Mouse (Mus musculus) midbrain, embryonic 16.5 days (tissue): Measurements from ENCODE around the gene Fads6. TPM values are rescaled to one million over a fixed set of nuclear protein-coding genes. Genes with fewer than 3 reads are reported as not detected.
A peak's percentile ranks its signal among the peaks of the same experiment; 100 is the strongest.

Experiments used
- ATAC-seq: fragments of 200-750 bp; cut with Nextera tagmentation; 2 replicates; pipeline ENCODE4 v1.8.0; 2017; ENCODE audit warnings: moderate TSS enrichment
- H3K27ac ChIP-seq: fragments of 300-500 bp; sonication (generic); 2 replicates; pipeline ENCODE4 v1.5.1; 2014; ENCODE audit warnings: mild to moderate bottlenecking, low read length, mixed read lengths
- H3K27me3 ChIP-seq: fragments of 300-500 bp; sonication (generic); 2 replicates; pipeline ENCODE4 v1.6.1; 2014; ENCODE audit warnings: low read depth, low read length, mixed read lengths; ENCODE audit not compliant: control insufficient read depth, insufficient read depth
- H3K36me3 ChIP-seq: fragments of 300-500 bp; sonication (generic); 2 replicates; pipeline ENCODE4 v1.6.1; 2014; ENCODE audit warnings: mild to moderate bottlenecking, low read length, moderate library complexity, mixed read lengths; ENCODE audit not compliant: control insufficient read depth, insufficient read depth
- H3K4me1 ChIP-seq: fragments of 300-500 bp; sonication (generic); 2 replicates; pipeline ENCODE4 v1.6.1; 2014; ENCODE audit warnings: mild to moderate bottlenecking, low read length, mixed read lengths; ENCODE audit not compliant: control insufficient read depth, insufficient read depth
- H3K4me2 ChIP-seq: fragments of 300-500 bp; sonication (generic); 2 replicates; pipeline ENCODE4 v1.6.1; 2014; ENCODE audit warnings: mild to moderate bottlenecking, low read length, mixed read lengths
- H3K4me3 ChIP-seq: fragments of 300-500 bp; sonication (generic); 2 replicates; pipeline ENCODE4 v1.5.1; 2014; ENCODE audit warnings: low read depth, mild to moderate bottlenecking, low read length, moderate library complexity, mixed read lengths
- H3K9ac ChIP-seq: fragments of 300-500 bp; sonication (generic); 2 replicates; pipeline ENCODE4 v1.6.1; 2014; ENCODE audit warnings: low read depth, low read length, mixed read lengths
- H3K9me3 ChIP-seq: fragments of 300-500 bp; sonication (generic); replicated peaks from 2 replicates; pipeline ENCODE4 v1.6.1; 2014; ENCODE audit warnings: mild to moderate bottlenecking, low read length, mixed read lengths; ENCODE audit not compliant: control insufficient read depth, poor library complexity, severe bottlenecking
- WGBS: fragments of 180-500 bp; shearing (Covaris S2); extraction: QIAGEN DNeasy Blood & Tissue Kit; methylation state at CpG from one replicate; pipeline ENCODE4 v1.1.7; 2014; 5-methylcytosine and 5-hydroxymethylcytosine counted together
- polyA plus RNA-seq: library from polyadenylated mRNA; unstranded; fragments of >200 nt; fragmentation: Nextera tagmentation; extraction: Ambion mirVana; gene quantifications from 2 replicates; pipeline ENCODE4 v1.2.1, GENCODE M21; 2015

The Fads6 gene
- polyA plus RNA-seq, 1 experiment from 2014 or later = 1.4 TPM

DNA sequence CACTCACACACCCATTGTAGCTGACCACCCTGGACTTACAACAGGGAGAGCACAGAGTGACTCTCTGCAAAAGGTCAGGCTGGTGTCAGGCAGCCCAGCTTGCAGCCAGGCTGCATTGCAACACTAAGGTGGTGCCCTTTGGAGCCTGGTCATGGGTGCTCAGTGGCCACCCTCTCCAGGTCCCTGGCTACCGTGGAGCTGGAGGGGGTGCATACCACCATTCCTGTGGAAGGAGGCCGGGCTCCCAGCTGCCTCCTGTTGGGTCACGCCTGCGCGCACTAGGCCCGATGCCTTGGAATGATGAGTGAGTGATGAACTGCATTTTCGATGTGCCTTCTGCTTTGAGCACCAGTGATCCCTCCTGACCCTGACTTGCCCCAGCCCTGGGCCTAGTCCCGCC is 52.6 kb downstream of the Fads6 start:
- Histone ChIP-seq H3K4me1 (peaks cover 11% of the 10 kb centered on the region; the same call in 1 of the 2 replicates), H3K9ac (no peak overlapping the region), H3K9me3 (no peaks in the 10 kb centered on the region), H3K4me2 (no peak overlapping the region), H3K36me3 (0 out of 2 replicates have a peak, but pooled peaks cover 3% of the 10 kb centered on the region), H3K27me3 (peaks cover 18% of the 10 kb centered on the region), H3K27ac (no peak overlapping the region), H3K4me3 (no peak overlapping the region)
- ATAC-seq = no peak
- 82% methylated on average over 8 of the region's 8 CpGs for WGBS

DNA sequence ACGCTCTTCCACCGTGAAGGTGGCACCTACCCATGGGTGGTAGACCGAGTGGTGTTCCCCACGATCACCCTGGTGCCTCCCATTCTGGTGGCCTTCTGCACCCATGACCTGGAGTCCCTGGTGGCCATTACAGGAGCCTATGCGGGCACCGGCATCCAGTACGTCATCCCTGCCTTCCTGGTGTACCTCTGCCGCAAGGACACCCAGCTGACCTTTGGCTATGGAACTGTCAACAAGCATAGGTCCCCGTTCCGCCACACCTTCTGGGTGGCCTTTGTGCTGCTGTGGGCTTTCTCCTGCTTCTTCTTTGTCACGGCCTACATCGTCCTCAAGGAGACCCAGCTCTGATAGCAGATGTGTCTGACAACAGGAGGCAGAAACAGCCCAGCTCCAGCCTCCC is 53.7 kb downstream of the Fads6 start:
- H3K27ac ChIP-seq = no peak overlapping the region
- H3K4me2 ChIP-seq = no peak overlapping the region
- H3K27me3 ChIP-seq = peaks cover 7% of the 10 kb centered on the region
- 0 out of 2 replicates have a peak, but pooled peaks cover 3% of the 10 kb centered on the region for H3K36me3 ChIP-seq
- no peaks in the 10 kb centered on the region for H3K9me3 ChIP-seq
- H3K4me3 ChIP-seq = no peak overlapping the region
- H3K9ac ChIP-seq = no peak overlapping the region
- peaks cover 8% of the 10 kb centered on the region; the same call in 1 of the 2 replicates for H3K4me1 ChIP-seq
- ATAC-seq = no peak
- WGBS = 90% methylated on average over 12 of the region's 12 CpGs

DNA sequence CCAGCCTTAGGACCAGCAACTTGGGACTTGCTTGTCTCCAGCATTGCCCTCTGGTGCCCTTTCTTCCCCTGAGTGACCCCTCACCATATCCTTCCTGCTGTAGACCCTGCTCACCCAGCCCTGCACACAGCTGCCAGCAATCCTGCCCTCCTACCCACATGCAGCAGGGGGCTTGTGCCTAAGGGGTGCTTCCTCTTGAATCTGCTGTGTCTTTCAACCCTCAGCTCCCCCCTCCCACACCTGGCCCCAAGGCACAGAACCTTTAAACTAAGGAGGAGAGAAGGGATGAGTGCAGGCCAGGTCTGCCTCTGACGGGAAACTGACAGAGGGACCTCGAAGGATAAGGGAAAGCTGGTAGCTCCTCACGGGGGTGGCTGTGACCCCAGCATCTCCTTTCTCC is 54.7 kb downstream of the Fads6 start:
- Histone ChIP-seq H3K4me3 (no peak overlapping the region), H3K27ac (no peak overlapping the region), H3K9ac (no peak overlapping the region), H3K27me3 (peaks cover under 1% of the 10 kb centered on the region; the same call in 1 of the 2 replicates), H3K36me3 (0 out of 2 replicates have a peak, but pooled peaks cover 3% of the 10 kb centered on the region), H3K4me1 (peaks cover 7% of the 10 kb centered on the region; the same call in 1 of the 2 replicates), H3K4me2 (no peak overlapping the region), H3K9me3 (no peaks in the 10 kb centered on the region)
- no peak for ATAC-seq
- WGBS = 80% methylated on average over 3 of the region's 3 CpGs

DNA sequence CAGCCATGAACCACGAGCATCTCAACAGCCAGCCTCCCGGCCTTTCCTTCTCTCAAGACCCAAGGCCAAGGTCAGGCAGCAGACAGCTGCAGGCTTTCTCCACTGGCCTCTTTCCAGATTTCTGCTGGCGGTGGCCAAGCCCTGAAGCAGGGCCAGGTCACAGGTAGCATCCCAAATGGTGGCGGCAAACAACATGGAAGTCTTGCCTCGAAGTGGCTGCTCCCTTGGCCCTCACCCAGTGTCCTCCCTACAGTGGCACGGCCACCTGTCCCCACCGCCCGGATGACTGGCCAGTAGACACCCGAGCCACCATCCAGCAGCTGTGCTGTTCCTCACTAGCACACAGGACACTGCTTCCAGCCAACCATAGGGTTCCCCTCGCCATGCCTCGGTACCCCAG is 56.1 kb downstream of the Fads6 start:
- no peak for ATAC-seq
- no peak overlapping the region for H3K9ac ChIP-seq
- WGBS = 70% methylated on average over 11 of the region's 11 CpGs
- no peak overlapping the region for H3K27ac ChIP-seq
- H3K4me3 ChIP-seq = no peak overlapping the region
- no peak overlapping the region for H3K4me2 ChIP-seq
- H3K4me1 ChIP-seq = peaks cover 2% of the 10 kb centered on the region; the same call in 1 of the 2 replicates
- 0 out of 2 replicates have a peak, but pooled peaks cover 3% of the 10 kb centered on the region for H3K36me3 ChIP-seq
- H3K27me3 ChIP-seq = no peaks in the 10 kb centered on the region
- no peaks in the 10 kb centered on the region for H3K9me3 ChIP-seq

DNA sequence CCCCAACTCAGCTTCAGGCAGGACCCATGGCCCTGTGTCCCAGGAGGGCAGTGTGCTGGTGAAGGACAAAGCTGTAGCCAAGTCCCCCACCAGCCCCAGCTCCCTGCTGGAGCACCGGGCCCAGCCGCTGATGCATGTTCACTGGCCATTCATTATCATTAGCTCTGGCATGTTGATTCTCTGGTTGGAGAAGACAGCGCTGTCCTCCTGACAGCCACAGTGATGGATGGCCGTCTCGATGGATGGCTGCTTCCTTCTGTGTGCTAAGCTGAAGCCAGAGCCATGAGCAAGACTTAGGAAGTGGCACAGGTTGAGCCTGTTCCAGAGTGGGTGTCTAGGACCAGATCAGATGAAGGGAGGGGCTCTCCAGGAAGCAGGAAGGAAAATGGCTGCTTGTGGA is 60.9 kb downstream of the Fads6 start:
- 51% methylated on average over 5 of the region's 5 CpGs for WGBS
- Histone ChIP-seq H3K27ac (no peak overlapping the region), H3K9ac (no peak overlapping the region), H3K36me3 (no peaks in the 10 kb centered on the region), H3K9me3 (no peaks in the 10 kb centered on the region), H3K4me1 (peaks cover 22% of the 10 kb centered on the region), H3K27me3 (no peaks in the 10 kb centered on the region), H3K4me3 (no peak overlapping the region), H3K4me2 (no peak overlapping the region)
- no peak for ATAC-seq

DNA sequence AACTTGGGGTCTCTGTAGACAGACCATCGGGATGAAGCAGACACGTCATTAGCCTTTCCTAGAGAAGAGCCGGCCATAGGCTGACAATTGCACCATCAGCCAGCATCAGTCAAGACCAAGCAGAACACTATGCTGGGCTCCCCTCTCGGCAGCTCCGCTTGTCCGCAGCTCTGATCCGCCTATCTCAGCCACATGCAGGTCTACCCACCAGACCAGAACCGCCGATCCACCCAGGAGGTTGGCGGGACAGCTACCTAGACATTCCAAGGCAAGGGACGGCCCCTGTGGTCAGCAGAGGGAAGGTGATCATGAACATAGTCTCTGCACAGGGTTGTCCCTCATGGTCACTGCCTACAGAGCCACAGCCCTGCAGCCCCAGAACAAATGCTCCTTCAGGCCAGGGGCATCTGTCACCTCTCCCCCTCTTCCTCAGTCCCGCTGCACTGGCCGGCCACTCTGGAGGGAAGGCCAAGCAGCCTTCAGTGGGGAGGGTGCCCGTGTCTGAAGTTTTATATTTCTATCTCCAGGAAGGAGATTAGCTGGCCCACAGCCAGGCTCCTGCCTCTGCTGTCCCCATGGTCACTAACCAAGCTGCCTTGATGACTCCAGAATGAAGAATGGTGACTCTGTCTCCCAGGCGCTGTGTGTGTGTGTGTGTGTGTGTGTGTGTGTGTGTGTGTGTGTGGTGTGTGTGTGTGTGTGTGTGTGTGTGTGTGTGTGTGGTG is 63.0 kb downstream of the Fads6 start:
- no peaks in the 10 kb centered on the region for H3K9me3 ChIP-seq
- H3K4me1 ChIP-seq = peaks cover 27% of the 10 kb centered on the region
- no peak overlapping the region for H3K9ac ChIP-seq
- no peaks in the 10 kb centered on the region for H3K27me3 ChIP-seq
- H3K4me2 ChIP-seq = no peak overlapping the region
- no peak overlapping the region for H3K4me3 ChIP-seq
- H3K36me3 ChIP-seq = no peaks in the 10 kb centered on the region
- no peak overlapping the region; the same call in 1 of the 2 replicates for H3K27ac ChIP-seq
- no peak for ATAC-seq
- 73% methylated on average over 15 of the region's 15 CpGs for WGBS

DNA sequence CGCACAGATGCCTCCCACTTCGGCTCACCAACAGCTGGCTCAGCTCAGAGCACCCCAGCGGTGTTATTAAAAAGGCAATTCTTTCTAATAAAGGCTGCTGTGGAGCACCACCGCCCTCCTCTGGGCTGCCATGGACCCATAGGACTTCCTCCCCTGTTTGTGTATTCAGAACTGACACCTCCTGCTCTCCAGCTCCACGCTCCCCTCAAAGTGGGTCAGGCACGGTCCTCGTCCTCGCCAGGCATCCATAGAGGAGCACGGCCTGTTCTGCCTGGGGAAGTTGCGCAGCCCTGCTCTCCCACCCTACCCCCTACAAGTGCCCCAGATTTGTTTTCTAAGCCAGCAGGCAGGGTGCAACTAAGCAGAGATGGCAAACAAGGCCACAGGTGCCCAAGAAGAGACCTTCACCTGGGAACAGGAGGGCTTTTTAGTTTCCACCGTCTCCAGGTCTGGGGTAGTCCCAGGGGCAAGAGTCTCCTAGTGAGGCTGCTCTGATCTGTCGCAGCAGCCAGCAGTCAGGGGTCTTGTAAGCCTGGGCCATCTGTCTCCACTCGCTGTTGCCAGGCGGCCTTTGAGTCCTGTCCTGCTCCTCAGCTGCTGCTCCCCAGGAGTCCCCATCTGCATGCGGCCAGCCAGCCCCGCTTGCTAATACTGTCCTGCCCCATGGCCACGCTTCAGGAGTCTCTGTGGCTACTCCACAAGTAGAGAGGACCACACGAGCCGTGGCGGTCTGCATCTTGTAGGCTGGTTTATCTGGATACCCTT is 63.8 kb downstream of the Fads6 start:
- 31% methylated on average over 20 of the region's 20 CpGs for WGBS
- 0 out of 2 replicates have a peak, but pooled peaks have one; percentile 23 for ATAC-seq
- no peaks in the 10 kb centered on the region for H3K9me3 ChIP-seq
- no peaks in the 10 kb centered on the region for H3K36me3 ChIP-seq
- no peaks in the 10 kb centered on the region for H3K27me3 ChIP-seq
- H3K9ac ChIP-seq = no peak overlapping the region
- H3K4me3 ChIP-seq = no peak overlapping the region
- H3K27ac ChIP-seq = no peak overlapping the region
- no peak overlapping the region for H3K4me2 ChIP-seq
- H3K4me1 ChIP-seq = peaks cover 27% of the 10 kb centered on the region

DNA sequence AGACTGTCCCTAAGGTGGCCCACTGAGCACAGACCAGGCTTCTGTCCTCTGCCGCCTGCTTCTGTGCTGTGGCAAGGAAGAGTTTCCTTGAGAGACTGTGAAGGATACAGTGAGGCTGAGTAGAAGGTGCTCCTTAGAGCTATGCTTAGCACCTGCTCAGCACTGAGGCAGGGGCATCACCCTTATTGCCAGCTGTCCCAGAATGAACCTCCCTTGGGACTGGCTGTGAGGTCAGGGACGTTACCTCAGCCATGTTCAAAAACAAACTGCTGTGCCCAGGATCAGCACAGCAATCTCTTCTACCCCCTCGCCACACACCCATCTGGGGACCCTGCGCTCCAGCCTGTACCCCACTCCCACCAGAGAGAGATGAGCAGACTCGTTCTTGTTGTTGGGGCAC is 64.6 kb downstream of the Fads6 start:
- Histone ChIP-seq H3K27ac (no peak overlapping the region), H3K4me3 (no peak overlapping the region), H3K27me3 (no peaks in the 10 kb centered on the region), H3K9me3 (no peaks in the 10 kb centered on the region), H3K4me2 (no peak overlapping the region), H3K4me1 (peaks cover 30% of the 10 kb centered on the region), H3K36me3 (no peaks in the 10 kb centered on the region), H3K9ac (no peak overlapping the region)
- no peak for ATAC-seq
- WGBS = 61% methylated on average over 5 of the region's 5 CpGs

DNA sequence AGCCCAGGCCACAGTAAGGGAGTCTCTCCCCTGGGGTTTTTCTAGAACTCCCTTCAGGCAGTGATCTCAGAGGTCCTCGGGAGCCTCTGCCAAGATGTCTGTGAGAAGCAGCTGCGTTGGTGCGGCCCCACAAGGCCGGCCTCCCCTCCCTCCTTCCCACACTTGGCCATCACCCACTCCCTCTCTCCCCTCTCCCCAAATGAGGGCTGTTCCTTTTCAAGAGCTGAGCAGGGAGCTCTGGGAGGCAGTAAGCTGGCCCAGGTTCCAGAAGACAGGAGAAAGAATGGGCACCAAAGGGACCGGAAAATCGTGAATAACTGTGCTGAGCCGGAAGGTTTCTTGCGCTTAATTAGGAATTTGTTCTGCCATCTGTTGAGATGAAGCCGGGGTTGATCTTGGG is 65.5 kb downstream of the Fads6 start:
- Histone ChIP-seq H3K9me3 (no peaks in the 10 kb centered on the region), H3K9ac (0 out of 2 replicates have a peak overlapping the region, but pooled peaks have one; percentile 6), H3K27ac (0 out of 2 replicates have a peak overlapping the region, but pooled peaks have one; percentile 10), H3K36me3 (no peaks in the 10 kb centered on the region), H3K4me2 (no peak overlapping the region), H3K27me3 (no peaks in the 10 kb centered on the region), H3K4me3 (no peak overlapping the region), H3K4me1 (peaks cover 39% of the 10 kb centered on the region)
- WGBS = 30% methylated on average over 9 of the region's 9 CpGs
- ATAC-seq = no peak
